Mouse (Mus musculus) liver, adult 2 months (tissue): Measurements from ENCODE around the gene Adh7. TPM values are rescaled to one million over a fixed set of nuclear protein-coding genes. Genes with fewer than 3 reads are reported as not detected.

Experiments used
- DNase-seq: peaks from one replicate; pipeline ENCODE4 v3.0.0-alpha.2; 2011; ENCODE audit warnings: low read depth, low spot score; ENCODE audit errors: extremely low read depth
- H3K27ac ChIP-seq: fragments of 200-500 bp; replicated peaks from 2 replicates; pipeline ENCODE4 v1.5.1; 2012; ENCODE audit warnings: low read depth, mild to moderate bottlenecking, control low read depth, inconsistent platforms, low read length; ENCODE audit not compliant: insufficient read depth
- H3K27me3 ChIP-seq: fragments of 200-500 bp; 2 replicates; pipeline ENCODE4 v1.6.1; 2012; ENCODE audit warnings: mild to moderate bottlenecking, moderate library complexity, low read length, inconsistent platforms; ENCODE audit not compliant: control insufficient read depth, insufficient read depth
- H3K36me3 ChIP-seq: fragments of 200-500 bp; 2 replicates; pipeline ENCODE4 v1.6.1; 2012; ENCODE audit warnings: low read length, inconsistent platforms; ENCODE audit not compliant: control insufficient read depth, insufficient read depth
- H3K4me1 ChIP-seq: fragments of 200-500 bp; 2 replicates; pipeline ENCODE4 v1.6.1; 2011; ENCODE audit warnings: low read length; ENCODE audit not compliant: control insufficient read depth, insufficient read depth
- H3K4me3 ChIP-seq: fragments of 200-500 bp; 2 replicates; pipeline ENCODE4 v1.5.1; 2011; ENCODE audit warnings: low read depth, mild to moderate bottlenecking, control low read depth, low read length, moderate library complexity; ENCODE audit not compliant: insufficient read depth
- H3K79me2 ChIP-seq: fragments of 200-500 bp; 2 replicates; pipeline ENCODE4 v1.6.1; 2012; ENCODE audit warnings: inconsistent platforms, mild to moderate bottlenecking, low read length, moderate library complexity; ENCODE audit not compliant: control insufficient read depth, insufficient read depth
- H3K9ac ChIP-seq: fragments of 200-500 bp; 2 replicates; pipeline ENCODE4 v1.6.1; 2012; ENCODE audit warnings: low read depth, mild to moderate bottlenecking, control low read depth, inconsistent platforms, low read length
- CTCF ChIP-seq: fragments of 200-500 bp; IDR thresholded peaks from 2 replicates; pipeline ENCODE4 v1.5.1; 2011; ENCODE audit warnings: low read depth, low read length, control low read depth
- POLR2A ChIP-seq: fragments of 200-500 bp; IDR thresholded peaks from 2 replicates; pipeline ENCODE4 v1.6.1; 2011; ENCODE audit warnings: low read length, control low read depth; ENCODE audit not compliant: insufficient read depth; ENCODE audit errors: extremely low read depth
- WGBS: fragments of 180-500 bp; shearing (Covaris S2); methylation state at CpG from one replicate; pipeline ENCODE4 v1.1.7; 2018; 5-methylcytosine and 5-hydroxymethylcytosine counted together
- polyA plus RNA-seq: library from polyadenylated mRNA; depleted of rRNA; stranded (reverse); fragments of >200 nt; gene quantifications from 2 replicates; pipeline ENCODE4 v1.2.3, GENCODE M21; 2012
- total RNA-seq: library from RNA; depleted of rRNA; stranded (reverse); fragments of >200 nt; gene quantifications from 2 replicates; pipeline ENCODE4 v1.2.3, GENCODE M21; 2014

Adh7 gene
- total and polyA plus RNA-seq, 2 experiments: 1.2 to 1.7 TPM

DNA sequence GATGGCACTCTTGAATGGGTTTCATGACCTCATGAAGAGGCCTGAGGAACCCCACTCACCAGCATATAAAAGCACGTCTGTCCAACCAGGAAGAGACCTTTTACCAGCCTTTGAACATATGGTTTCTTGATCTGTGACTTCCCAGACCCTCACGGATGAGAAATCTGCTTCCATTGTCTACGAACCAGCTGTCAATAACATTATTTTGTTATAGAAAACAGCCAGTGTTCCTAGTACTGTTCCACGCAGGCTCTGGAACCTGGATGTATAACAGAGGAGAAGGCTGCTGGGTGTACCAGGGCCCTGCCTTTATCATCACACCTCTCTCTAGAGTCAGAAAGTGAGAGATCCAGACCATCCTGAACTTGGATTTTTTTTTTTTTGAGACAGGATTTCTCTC lies 29.7 kb downstream of the Adh7 start:
- no peaks in the 10 kb centered on the region for H3K36me3 ChIP-seq
- no peak overlapping the region for H3K9ac ChIP-seq
- H3K4me3 ChIP-seq: no peak overlapping the region
- peaks cover 20% of the 10 kb centered on the region for H3K4me1 ChIP-seq
- H3K27me3 ChIP-seq: no peaks in the 10 kb centered on the region
- H3K79me2 ChIP-seq: no peaks in the 10 kb centered on the region
- no peak for DNase-seq
- H3K27ac ChIP-seq: no peak overlapping the region
- WGBS: 95% methylated on average over 4 of the region's 4 CpGs
- TF ChIP-seq POLR2A: no peak
- TF ChIP-seq CTCF: no peak

DNA sequence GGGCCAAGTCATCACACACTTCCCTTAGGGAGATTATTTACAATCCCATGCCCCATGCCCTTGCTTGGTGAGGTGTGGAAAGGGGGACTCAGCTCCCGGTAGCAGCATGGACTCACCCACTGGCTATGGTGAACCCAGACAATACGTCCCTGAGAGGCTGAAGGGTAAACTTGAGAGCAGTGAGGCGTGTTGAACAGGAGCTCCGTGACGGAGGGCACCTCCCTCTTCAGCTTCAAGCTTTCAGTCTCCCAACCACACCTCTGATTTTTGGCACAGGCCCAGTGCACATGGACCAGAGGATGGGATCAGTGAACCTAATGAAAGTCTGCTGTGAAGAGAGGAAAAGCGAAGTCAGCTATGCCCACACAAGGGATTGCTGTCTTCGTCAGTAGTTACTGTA lies 30.5 kb downstream of the Adh7 start:
- H3K79me2 ChIP-seq: no peaks in the 10 kb centered on the region
- H3K27ac ChIP-seq: no peak overlapping the region
- no peaks in the 10 kb centered on the region for H3K36me3 ChIP-seq
- no peaks in the 10 kb centered on the region for H3K27me3 ChIP-seq
- H3K9ac ChIP-seq: no peak overlapping the region
- DNase-seq: no peak
- TF ChIP-seq CTCF: no peak
- no peak for TF ChIP-seq POLR2A
- no peak overlapping the region for H3K4me3 ChIP-seq
- 90% methylated on average over 7 of the region's 7 CpGs for WGBS
- H3K4me1 ChIP-seq: peaks cover 16% of the 10 kb centered on the region

DNA sequence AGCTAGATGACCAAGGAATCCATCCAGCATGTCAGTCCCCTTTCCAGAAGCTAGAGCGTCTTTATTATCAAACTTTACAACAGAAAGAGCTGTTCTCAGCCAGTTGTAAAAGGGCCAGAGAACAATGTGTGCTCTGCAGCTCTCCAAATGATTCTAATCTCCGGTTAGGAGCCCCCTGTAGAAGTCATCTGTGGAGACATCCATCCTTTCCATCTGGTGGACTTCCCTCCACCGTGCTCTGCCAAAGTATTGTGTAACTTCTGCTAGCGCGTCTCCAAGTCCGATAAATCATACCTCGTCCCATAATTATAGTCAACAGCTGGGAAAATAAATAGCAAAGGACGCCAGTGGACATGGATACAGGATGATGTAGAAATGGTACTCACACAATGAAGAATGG lies 31.2 kb downstream of the Adh7 start:
- peak; percentile 78 for DNase-seq
- H3K36me3 ChIP-seq: no peaks in the 10 kb centered on the region
- no peak overlapping the region for H3K27ac ChIP-seq
- H3K79me2 ChIP-seq: no peaks in the 10 kb centered on the region
- H3K9ac ChIP-seq: no peak overlapping the region
- WGBS: 32% methylated on average over 8 of the region's 8 CpGs
- H3K4me3 ChIP-seq: no peak overlapping the region
- peaks cover 10% of the 10 kb centered on the region for H3K4me1 ChIP-seq
- no peak for TF ChIP-seq CTCF
- no peaks in the 10 kb centered on the region for H3K27me3 ChIP-seq

DNA sequence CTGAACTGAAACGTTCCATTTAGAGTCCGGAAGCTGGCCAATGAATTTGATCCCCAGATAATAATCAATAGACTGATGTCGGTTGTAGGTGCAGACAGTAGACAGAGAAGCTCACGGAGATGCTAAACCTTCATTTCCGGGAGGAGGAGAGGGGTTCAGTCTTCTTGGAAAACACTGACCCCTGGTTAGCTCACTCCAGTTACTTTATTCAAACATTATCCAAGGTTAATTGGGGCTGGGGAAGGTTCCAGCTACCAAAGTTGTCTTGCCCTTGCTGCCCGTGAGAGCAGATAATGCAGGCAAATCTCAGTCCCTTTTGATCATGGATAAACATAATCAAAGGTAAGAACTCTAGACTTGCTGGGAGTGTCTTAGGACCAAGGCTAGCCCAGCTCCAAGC lies 33.6 kb downstream of the Adh7 start:
- H3K27ac ChIP-seq: no peak overlapping the region
- no peak overlapping the region for H3K9ac ChIP-seq
- TF ChIP-seq CTCF (no peak), POLR2A (no peak)
- H3K4me1 ChIP-seq: peaks cover 11% of the 10 kb centered on the region
- no peak overlapping the region for H3K4me3 ChIP-seq
- DNase-seq: no peak
- H3K36me3 ChIP-seq: no peaks in the 10 kb centered on the region
- H3K27me3 ChIP-seq: no peaks in the 10 kb centered on the region
- WGBS: 47% methylated on average over 6 of the region's 6 CpGs
- no peaks in the 10 kb centered on the region for H3K79me2 ChIP-seq

DNA sequence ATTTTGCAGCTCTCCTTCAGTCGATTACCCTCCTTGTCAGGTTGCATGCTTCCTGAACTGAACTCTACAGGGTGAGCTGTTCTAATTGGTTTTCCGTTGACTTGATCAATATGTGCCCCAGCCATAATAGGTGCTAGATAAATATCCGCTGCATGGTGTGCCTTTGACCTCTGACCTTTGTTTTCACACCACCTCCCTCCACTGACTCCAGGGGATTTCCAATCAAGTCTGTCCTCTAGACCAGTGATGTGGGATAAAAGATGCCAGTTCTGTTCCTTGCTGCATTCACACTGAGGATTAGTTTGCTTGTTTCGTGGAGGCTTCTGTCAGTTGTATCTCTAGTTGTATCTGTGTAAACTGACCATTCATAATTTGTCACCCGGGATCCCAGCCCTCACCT lies 36.6 kb downstream of the Adh7 start:
- Histone ChIP-seq H3K4me3 (no peak overlapping the region), H3K27ac (no peak overlapping the region), H3K36me3 (no peaks in the 10 kb centered on the region), H3K9ac (no peak overlapping the region), H3K4me1 (peaks cover 11% of the 10 kb centered on the region), H3K79me2 (no peaks in the 10 kb centered on the region), H3K27me3 (no peaks in the 10 kb centered on the region)
- TF ChIP-seq POLR2A (no peak), CTCF (no peak)
- DNase-seq: peak; percentile 75
- 29% methylated on average over 5 of the region's 5 CpGs for WGBS

DNA sequence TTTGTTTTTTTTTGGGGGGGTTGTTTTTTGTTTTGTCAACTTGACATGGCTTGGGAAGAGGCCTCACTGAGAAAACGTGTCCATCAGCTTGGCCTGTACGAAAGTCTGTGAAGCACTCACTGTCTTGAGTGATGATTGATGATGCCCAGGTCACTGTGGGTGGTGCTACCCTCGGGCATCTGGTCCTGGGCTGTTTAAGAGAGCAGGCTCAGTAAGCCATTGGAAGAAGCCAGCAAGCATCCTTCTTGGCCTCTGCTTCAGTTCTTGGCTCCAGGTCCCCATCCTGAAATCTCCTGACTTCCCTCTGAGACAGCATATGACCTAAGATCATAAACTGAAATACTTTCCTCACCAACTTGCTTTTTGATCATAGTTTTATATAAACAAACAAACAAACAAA lies 37.8 kb downstream of the Adh7 start:
- no peak for TF ChIP-seq POLR2A
- TF ChIP-seq CTCF: no peak

More for the DNA sequence above, 37.8 kb downstream of the Adh7 start:
- Histone ChIP-seq H3K27ac (no peak overlapping the region), H3K27me3 (no peaks in the 10 kb centered on the region), H3K9ac (no peak overlapping the region), H3K4me1 (peaks cover 13% of the 10 kb centered on the region), H3K4me3 (no peak overlapping the region), H3K79me2 (no peaks in the 10 kb centered on the region), H3K36me3 (no peaks in the 10 kb centered on the region)
- no peak for DNase-seq
- 84% methylated on average over 3 of the region's 3 CpGs for WGBS
